Mouse (Mus musculus) kidney, embryonic 16.5 days (tissue): ENCODE results near the gene Cenps. TPM values are rescaled to one million over a fixed set of nuclear protein-coding genes. Genes with fewer than 3 reads are reported as not detected.
"Not testable (repeated sequence)": the region's sequence is repeated elsewhere in the genome, so short reads cannot be mapped to it uniquely, and the experiment has no call there.

Experiments used
- ATAC-seq: fragments of 200-750 bp; cut with Nextera tagmentation; 2 replicates; pipeline ENCODE4 v1.8.0; 2017; ENCODE audit warnings: moderate TSS enrichment; ENCODE audit not compliant: low FRiP score, low TSS enrichment
- H3K27ac ChIP-seq: fragments of 300-500 bp; sonication (generic); 2 replicates; pipeline ENCODE4 v1.5.1; 2014; ENCODE audit warnings: low read length
- H3K27me3 ChIP-seq: fragments of 300-500 bp; sonication (generic); 2 replicates; pipeline ENCODE4 v1.6.1; 2014; ENCODE audit warnings: low read length, control low read depth, mixed read lengths; ENCODE audit not compliant: insufficient read depth
- H3K36me3 ChIP-seq: fragments of 300-500 bp; sonication (generic); 2 replicates; pipeline ENCODE4 v1.6.1; 2014; ENCODE audit warnings: low read length, control low read depth, mixed read lengths; ENCODE audit not compliant: insufficient read depth
- H3K4me1 ChIP-seq: fragments of 300-500 bp; sonication (generic); 2 replicates; pipeline ENCODE4 v1.6.1; 2014; ENCODE audit warnings: low read length, control low read depth, mixed read lengths; ENCODE audit not compliant: insufficient read depth
- H3K4me2 ChIP-seq: fragments of 300-500 bp; sonication (generic); replicated peaks from 2 replicates; pipeline ENCODE4 v1.6.1; 2014; ENCODE audit warnings: low read depth, low read length
- H3K4me3 ChIP-seq: fragments of 300-500 bp; sonication (generic); 2 replicates; pipeline ENCODE4 v1.5.1; 2014; ENCODE audit warnings: mild to moderate bottlenecking, low read length
- H3K9ac ChIP-seq: fragments of 300-500 bp; sonication (generic); replicated peaks from 2 replicates; pipeline ENCODE4 v1.6.1; 2014; ENCODE audit warnings: low read length
- H3K9me3 ChIP-seq: fragments of 300-500 bp; sonication (generic); 2 replicates; pipeline ENCODE4 v1.6.1; 2016; ENCODE audit warnings: low read length, control low read depth
- WGBS: fragments of 180-500 bp; shearing (Covaris S2); extraction: QIAGEN DNeasy Blood & Tissue Kit; methylation state at CpG from one replicate; pipeline ENCODE4 v1.1.7; 2014; 5-methylcytosine and 5-hydroxymethylcytosine counted together
- polyA plus RNA-seq: library from polyadenylated mRNA; unstranded; fragments of >200 nt; fragmentation: Nextera tagmentation; extraction: Ambion mirVana; gene quantifications from 2 replicates; pipeline ENCODE4 v1.2.1, GENCODE M21; 2015

Cenps gene
- polyA plus RNA-seq, 1 experiment from 2014 or later, result 34.0 TPM

- not testable (repeated sequence) for H3K27ac ChIP-seq, H3K9ac ChIP-seq, H3K27me3 ChIP-seq, H3K4me3 ChIP-seq, H3K4me2 ChIP-seq, H3K36me3 ChIP-seq, ATAC-seq, H3K9me3 ChIP-seq
- 90% methylated on average over 12 of the region's 12 CpGs for WGBS
- peaks cover 18% of the 10 kb centered on the region for H3K4me1 ChIP-seq
Measured at GRCm38 (mm10) chr4:149100449-149100848, 37.0 kb downstream of the Cenps start.

- WGBS, result under 1% methylated on average over 50 of the region's 50 CpGs
Measured at GRCm38 (mm10) chr4:149099369-149100017, 37.9 kb downstream of the Cenps start, which contains the start of gene Pex14. Pex14 (minus strand) TSS chr4:149099876.

GRCm38 (mm10) chr4:149098571-149098970 lies 38.9 kb downstream of the Cenps start:
- Histone ChIP-seq H3K27me3 (no peaks in the 10 kb centered on the region), H3K4me2 (peak overlapping the region; percentile 90), H3K9ac (peak overlapping the region; percentile 96), H3K27ac (no peak overlapping the region), H3K9me3 (no peaks in the 10 kb centered on the region), H3K36me3 (peaks cover 4% of the 10 kb centered on the region; the same call in 1 of the 2 replicates), H3K4me3 (peak overlapping the region; percentile 100), H3K4me1 (peaks cover 12% of the 10 kb centered on the region)
- no peak for ATAC-seq
- 7% methylated on average over 11 of the region's 11 CpGs for WGBS

More at GRCm38 (mm10) chr4:149099369-149100017, 37.9 kb downstream of the Cenps start, which contains the start of gene Pex14:
- H3K4me3 ChIP-seq, result peak within 1 kb of the TSS; percentile 100
- no peaks in the 10 kb centered on the region for H3K36me3 ChIP-seq
- H3K4me2 ChIP-seq, result peak within 1 kb of the TSS; percentile 90
- H3K27me3 ChIP-seq, result no peaks in the 10 kb centered on the region
- peak within 1 kb of the TSS; percentile 96 for H3K9ac ChIP-seq
- H3K4me1 ChIP-seq, result peaks cover 13% of the 10 kb centered on the region
- ATAC-seq, result peak; percentile 77
- H3K9me3 ChIP-seq, result no peaks in the 10 kb centered on the region
- peak within 1 kb of the TSS; percentile 70 for H3K27ac ChIP-seq

GRCm38 (mm10) chr4:149097956-149098355 lies 39.5 kb downstream of the Cenps start:
- H3K9me3 ChIP-seq, result no peaks in the 10 kb centered on the region
- no peak overlapping the region for H3K9ac ChIP-seq
- peak overlapping the region; percentile 100; the same call in 1 of the 2 replicates for H3K4me3 ChIP-seq
- ATAC-seq, result no peak
- no peaks in the 10 kb centered on the region for H3K27me3 ChIP-seq
- peak overlapping the region; percentile 90 for H3K4me2 ChIP-seq
- 74% methylated on average over 3 of the region's 3 CpGs for WGBS
- H3K36me3 ChIP-seq, result peaks cover 7% of the 10 kb centered on the region
- peaks cover 12% of the 10 kb centered on the region for H3K4me1 ChIP-seq
- H3K27ac ChIP-seq, result no peak overlapping the region

- ATAC-seq, result no peak
- H3K9me3 ChIP-seq, result no peaks in the 10 kb centered on the region
- 42% methylated on average over 8 of the region's 8 CpGs for WGBS
Measured at GRCm38 (mm10) chr4:149091364-149091763, 46.1 kb downstream of the Cenps start.

GRCm38 (mm10) chr4:149085381-149085780 lies 52.0 kb downstream of the Cenps start:
- no peak for ATAC-seq
- Histone ChIP-seq H3K27me3 (no peaks in the 10 kb centered on the region), H3K4me3 (no peak overlapping the region), H3K27ac (no peak overlapping the region), H3K9ac (no peak overlapping the region), H3K4me2 (no peak overlapping the region), H3K36me3 (no peaks in the 10 kb centered on the region), H3K4me1 (peaks cover 6% of the 10 kb centered on the region), H3K9me3 (no peaks in the 10 kb centered on the region)
- 76% methylated on average over 5 of the region's 5 CpGs for WGBS

More at GRCm38 (mm10) chr4:149091364-149091763, 46.1 kb downstream of the Cenps start:
- no peaks in the 10 kb centered on the region for H3K4me1 ChIP-seq
- H3K27ac ChIP-seq, result no peak overlapping the region
- H3K4me2 ChIP-seq, result no peak overlapping the region
- no peaks in the 10 kb centered on the region for H3K27me3 ChIP-seq
- H3K4me3 ChIP-seq, result no peak overlapping the region
- no peak overlapping the region for H3K9ac ChIP-seq
- peaks cover 14% of the 10 kb centered on the region for H3K36me3 ChIP-seq

GRCm38 (mm10) chr4:149081528-149081927 lies 55.9 kb downstream of the Cenps start:
- Histone ChIP-seq H3K4me2 (no peak overlapping the region), H3K27me3 (no peaks in the 10 kb centered on the region), H3K9ac (no peak overlapping the region), H3K9me3 (no peaks in the 10 kb centered on the region), H3K4me1 (peaks cover 6% of the 10 kb centered on the region), H3K36me3 (no peaks in the 10 kb centered on the region), H3K4me3 (no peak overlapping the region), H3K27ac (no peak overlapping the region)
- ATAC-seq, result peak; percentile 85
- WGBS, result 64% methylated on average over 17 of the region's 17 CpGs

GRCm38 (mm10) chr4:149080111-149080510 lies 57.3 kb downstream of the Cenps start:
- H3K4me3 ChIP-seq, result no peak overlapping the region
- no peaks in the 10 kb centered on the region for H3K9me3 ChIP-seq
- H3K9ac ChIP-seq, result no peak overlapping the region
- 89% methylated on average over 8 of the region's 8 CpGs for WGBS
- no peaks in the 10 kb centered on the region for H3K27me3 ChIP-seq
- peaks cover 3% of the 10 kb centered on the region; the same call in 1 of the 2 replicates for H3K36me3 ChIP-seq
- no peak overlapping the region for H3K27ac ChIP-seq
- ATAC-seq, result no peak
- peaks cover 13% of the 10 kb centered on the region for H3K4me1 ChIP-seq
- H3K4me2 ChIP-seq, result no peak overlapping the region

- no peak overlapping the region for H3K4me2 ChIP-seq
- no peak overlapping the region for H3K4me3 ChIP-seq
- ATAC-seq, result no peak
- H3K9ac ChIP-seq, result no peak overlapping the region
- peaks cover 13% of the 10 kb centered on the region for H3K4me1 ChIP-seq
- no peak overlapping the region for H3K27ac ChIP-seq
- WGBS, result 80% methylated on average over 6 of the region's 6 CpGs
- no peaks in the 10 kb centered on the region for H3K27me3 ChIP-seq
- peaks cover 7% of the 10 kb centered on the region for H3K36me3 ChIP-seq
- no peaks in the 10 kb centered on the region for H3K9me3 ChIP-seq
Measured at GRCm38 (mm10) chr4:149079629-149080028, 57.8 kb downstream of the Cenps start.

- Histone ChIP-seq H3K36me3 (peaks cover 10% of the 10 kb centered on the region), H3K4me1 (peaks cover 13% of the 10 kb centered on the region), H3K9ac (no peak overlapping the region), H3K27ac (no peak overlapping the region), H3K4me2 (no peak overlapping the region), H3K4me3 (no peak overlapping the region), H3K27me3 (no peaks in the 10 kb centered on the region), H3K9me3 (no peaks in the 10 kb centered on the region)
- ATAC-seq, result no peak
- 42% methylated on average over 4 of the region's 4 CpGs for WGBS
Measured at GRCm38 (mm10) chr4:149078261-149078660, 59.2 kb downstream of the Cenps start.
